Mouse (Mus musculus): ENCODE measurements around the gene Fbxo34.

DNA sequence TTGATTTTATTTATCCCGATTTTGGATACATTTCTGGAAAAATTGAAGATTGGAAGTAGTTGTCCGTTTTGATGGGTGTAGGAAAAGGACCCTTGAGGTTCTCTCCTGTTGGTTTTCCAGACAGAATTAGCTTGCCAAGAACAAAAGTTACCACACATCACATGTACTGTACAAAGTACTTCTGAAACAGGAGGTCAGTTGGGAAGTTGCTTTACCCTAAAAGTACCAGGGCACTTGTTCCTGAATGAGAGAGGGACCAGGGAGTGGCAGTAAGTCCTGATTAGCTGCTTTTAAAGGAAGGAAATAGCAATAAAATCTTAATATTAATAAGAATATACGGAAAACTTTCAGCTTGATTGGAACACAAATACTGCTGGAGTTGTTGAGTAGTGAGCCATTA lies 46.9 kb downstream of the Fbxo34 start:
- TF ChIP-seq CTCF (IDR thresholded peaks at IDR 0.05; ENCODE audit: low read depth, low read length) (no peak), POLR2A (IDR thresholded peaks at IDR 0.05; ENCODE audit: insufficient read depth, low read length) (no peak)
